Mouse (Mus musculus): ENCODE results near the gene Pabpn1l.
"Not testable (repeated sequence)": the region's sequence is repeated elsewhere in the genome, so short reads cannot be mapped to it uniquely, and the experiment has no call there.

The Pabpn1l gene

GRCm38 (mm10) chr8:122574667-122575251, 47.8 kb downstream of the Pabpn1l start:
- no peak for DNase-seq

DNA sequence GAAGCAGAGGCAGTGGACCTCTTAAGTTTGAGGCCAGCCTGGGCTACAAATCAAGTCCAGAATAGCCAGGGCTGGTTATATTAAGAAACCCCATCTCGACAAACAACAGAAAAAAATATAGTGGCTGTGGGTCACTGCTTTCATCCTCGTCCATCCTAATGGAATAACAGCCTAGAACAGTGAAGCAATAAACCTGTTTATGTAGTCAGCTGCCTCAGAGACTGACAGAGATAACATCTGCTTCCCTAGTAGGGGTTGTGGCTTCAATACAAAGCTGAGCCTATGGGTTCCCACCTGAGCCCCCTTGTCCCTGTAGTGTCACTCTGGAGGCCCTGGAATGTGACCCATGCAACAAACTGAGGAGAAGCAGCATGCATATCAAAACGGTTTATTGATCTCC, 48.3 kb downstream of the Pabpn1l start:
- DNase-seq, result no peak

GRCm38 (mm10) chr8:122573577-122573976, 49.0 kb downstream of the Pabpn1l start:
- DNase-seq, result no peak

DNA sequence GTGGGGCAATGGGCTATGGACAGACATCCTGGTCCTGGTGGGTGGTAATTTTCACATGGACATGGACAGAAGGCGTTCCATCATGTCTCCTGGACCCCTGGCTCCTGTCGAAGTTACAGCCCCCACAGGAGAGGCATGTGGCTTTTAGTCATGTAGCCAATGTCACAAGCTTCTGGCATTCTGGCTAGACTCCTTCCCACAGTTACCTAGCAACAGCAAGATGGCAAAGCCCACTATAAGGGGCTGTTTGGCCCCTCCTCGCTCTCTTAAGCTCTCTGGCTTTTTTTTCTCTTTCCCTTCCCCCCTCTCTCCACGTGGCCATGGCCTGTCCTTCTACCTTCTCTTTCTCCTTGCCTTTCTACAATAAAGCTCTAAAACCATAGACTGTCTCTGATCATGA, 49.4 kb downstream of the Pabpn1l start:
- not testable (repeated sequence) for DNase-seq

GRCm38 (mm10) chr8:122572751-122573150, 49.8 kb downstream of the Pabpn1l start:
- DNase-seq, result no peak

DNA sequence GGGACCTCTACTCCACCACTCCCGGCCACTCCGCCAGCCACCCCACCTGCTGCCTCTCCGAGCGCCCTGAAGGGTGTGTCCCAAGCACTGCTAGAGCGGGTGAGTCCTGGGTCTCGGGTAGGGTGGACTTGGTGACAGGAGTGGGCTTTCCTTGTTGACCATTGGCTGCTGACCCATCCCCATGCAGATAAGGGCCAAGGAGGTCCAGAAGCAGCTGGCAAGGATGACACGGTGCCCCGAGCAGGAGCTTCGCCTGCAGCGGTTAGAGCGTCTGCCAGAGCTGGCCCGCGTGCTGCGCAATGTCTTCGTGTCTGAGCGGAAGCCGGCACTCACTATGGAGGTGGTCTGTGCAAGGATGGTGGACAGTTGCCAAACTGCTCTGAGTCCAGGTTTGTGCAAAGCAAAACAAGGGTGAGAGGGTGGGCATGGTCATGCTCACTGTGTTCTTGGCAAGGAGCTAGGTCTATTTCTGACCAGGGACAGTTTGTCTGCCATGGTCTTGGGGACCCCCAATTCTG, 50.7 kb downstream of the Pabpn1l start:
- no peak for DNase-seq

DNA sequence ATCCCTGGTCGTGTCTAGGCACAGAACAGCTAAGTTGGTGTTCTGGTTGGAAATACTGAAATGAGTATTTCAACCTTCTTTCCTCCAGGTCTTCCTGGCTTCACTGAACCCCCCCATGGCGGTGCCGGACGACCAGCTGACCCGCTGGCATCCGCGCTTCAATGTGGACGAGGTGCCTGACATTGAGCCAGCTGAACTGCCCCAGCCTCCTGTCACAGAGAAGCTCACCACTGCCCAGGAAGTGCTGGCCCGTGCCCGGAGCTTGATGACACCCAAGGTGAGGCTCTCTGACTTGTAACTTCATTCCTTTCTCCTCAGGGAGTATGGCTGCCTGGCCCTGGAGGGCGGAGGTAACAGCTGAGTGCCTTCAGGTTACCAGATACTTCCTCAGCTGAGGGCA, 51.4 kb downstream of the Pabpn1l start:
- DNase-seq, result no peak

GRCm38 (mm10) chr8:122569996-122570395, 52.5 kb downstream of the Pabpn1l start:
- no peak for DNase-seq

All from right cerebral cortex, adult 18-20 months (tissue).